Mouse (Mus musculus): Measurements from ENCODE around the gene Pgf. TPM values are rescaled to one million over a fixed set of nuclear protein-coding genes. Genes with fewer than 3 reads are reported as not detected.

Pgf gene
- polyA plus RNA-seq, 1 experiment from 2014 or later = 0.41 TPM

GRCm38 (mm10) chr12:85176846-85177523, 605 bp downstream of the Pgf start:
- no peaks in the 10 kb centered on the region for H3K27me3 ChIP-seq
- no peak for DNase-seq (ENCODE audit: low read depth, low spot score)
- in situ Hi-C loops (cut with MboI; ENCODE audit: low pct_unique_long_range_greater_than_20kb) = loop anchor here (5.0 to 25.0 kb wide), 2 partner anchors 50 to 310 kb away; no protein-coding TSS in a partner anchor
- TF ChIP-seq CTCF (IDR thresholded peaks at IDR 0.05) = no peak
- no peak for ATAC-seq
- CTCF ChIA-PET = interaction anchor here (1.2 kb wide), 1 partner anchor 9 kb away, joined by 3 read pairs; no protein-coding TSS in a partner anchor
- POLR2A ChIA-PET = no interaction called here

DNA sequence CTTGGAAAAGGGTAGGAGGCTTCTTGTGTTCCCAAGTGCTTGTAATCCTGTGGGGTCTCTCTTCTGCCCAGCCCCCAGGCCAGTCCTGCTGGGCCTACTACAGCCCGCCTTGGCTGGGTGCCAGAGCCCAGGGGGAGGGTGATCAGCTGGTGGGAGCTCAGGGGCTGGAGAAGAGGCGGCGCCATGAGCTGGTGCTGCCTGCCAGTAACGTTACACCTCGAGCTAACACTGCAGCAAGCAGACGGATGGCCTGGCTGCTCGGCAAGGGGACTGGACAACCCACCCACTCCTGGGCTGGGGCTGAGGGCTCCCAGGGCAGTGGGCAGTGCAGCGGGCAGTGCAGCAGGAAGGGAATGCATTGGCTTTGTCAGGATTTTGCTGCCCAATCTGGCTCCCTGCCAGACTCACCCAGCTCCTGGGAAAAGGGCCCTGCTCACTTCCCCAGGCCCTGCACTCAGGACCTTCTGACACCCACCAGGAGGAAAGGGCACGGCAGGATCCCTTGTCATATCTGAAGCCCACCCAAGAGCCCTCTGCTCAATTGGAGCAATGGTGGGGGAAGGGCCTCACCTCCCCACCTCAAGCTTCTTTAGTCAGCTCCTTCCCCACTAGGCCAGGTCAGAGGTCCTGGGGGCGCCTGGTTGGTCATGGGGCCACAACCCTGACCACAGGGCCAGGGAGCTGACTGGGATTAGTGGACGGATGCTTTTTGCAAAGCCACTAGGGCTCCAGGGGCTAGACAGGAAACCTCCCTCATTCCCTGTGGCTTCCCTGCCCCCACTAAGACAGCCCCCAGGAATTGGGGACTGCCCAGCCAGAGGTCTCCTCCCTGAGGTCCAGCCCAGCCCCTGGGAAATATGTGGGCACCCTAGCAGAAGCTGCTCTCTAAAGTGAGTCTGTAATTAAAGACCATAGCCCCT, 1.4 kb downstream of the Pgf start:
- ChIA-PET CTCF (interaction anchor here (1.2 kb wide), 2 partner anchors 9 to 111 kb away, joined by 3 read pairs; no protein-coding TSS in a partner anchor), POLR2A (interaction anchor here (1.1 kb wide), 1 partner anchor 44 kb away, joined by 3 read pairs; no protein-coding TSS in a partner anchor)
- ATAC-seq = no peak

DNA sequence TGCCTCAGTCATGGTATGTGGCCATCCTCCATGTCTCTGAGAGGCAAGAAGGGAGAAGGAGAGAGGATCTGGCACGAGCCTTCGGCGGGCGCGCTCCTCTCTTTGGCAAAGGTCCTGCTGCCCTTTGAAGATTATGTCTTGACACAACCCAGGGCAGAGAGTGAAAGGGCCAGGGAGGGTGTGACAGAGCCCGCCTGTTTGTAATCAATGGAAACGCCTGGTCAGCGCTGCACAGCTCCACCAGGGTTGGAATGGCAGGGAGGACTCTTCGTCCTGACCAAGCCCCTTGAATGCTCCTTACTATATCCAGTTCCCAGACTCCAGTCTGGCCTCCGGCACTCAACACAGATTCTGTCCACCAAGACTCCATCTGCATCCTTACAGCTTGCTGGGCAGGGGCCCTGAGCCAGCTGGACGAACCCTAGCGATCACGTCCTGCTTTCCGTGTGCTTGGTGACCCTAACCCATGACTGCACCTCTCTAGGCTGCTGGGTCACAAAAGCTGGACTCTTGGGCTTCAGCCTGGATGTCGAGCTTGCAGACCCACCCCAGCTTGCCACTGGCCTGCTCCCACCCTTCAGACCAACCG, 2.4 kb downstream of the Pgf start:
- ChIA-PET CTCF (interaction anchor here (0.9 to 1.2 kb wide), 3 partner anchors 30 to 112 kb away, joined by 3 read pairs; no protein-coding TSS in a partner anchor), POLR2A (no interaction called here)
- ATAC-seq = no peak

More for the DNA sequence above, 1.4 kb downstream of the Pgf start:
- in situ Hi-C loops (cut with MboI; ENCODE audit: low pct_unique_long_range_greater_than_20kb) = loop anchor here (5.0 to 25.0 kb wide), 2 partner anchors 51 to 311 kb away; no protein-coding TSS in a partner anchor
- no peak for TF ChIP-seq CTCF (IDR thresholded peaks at IDR 0.05)
- no peaks in the 10 kb centered on the region for H3K27me3 ChIP-seq
- no peak for DNase-seq (ENCODE audit: low read depth, low spot score)

DNA sequence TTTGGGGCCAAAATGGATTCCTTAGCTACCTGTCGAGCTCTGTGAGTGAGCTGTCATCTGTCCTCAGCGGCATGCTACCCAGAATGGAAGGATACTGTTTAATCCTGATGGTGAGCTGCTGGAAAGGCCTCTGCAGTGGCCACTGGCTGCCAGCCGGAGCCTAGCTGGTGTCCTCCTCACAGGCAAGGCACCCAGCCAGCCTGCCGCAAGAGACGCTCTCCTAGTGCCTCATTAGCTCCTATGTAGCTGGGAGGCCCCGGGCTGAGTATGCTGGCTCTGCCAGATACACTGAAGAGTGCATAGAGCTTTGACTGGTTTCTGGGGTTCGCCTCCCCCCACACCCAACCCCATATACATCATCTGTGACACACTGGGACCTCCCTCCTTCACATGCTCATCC, 3.6 kb downstream of the Pgf start:
- ATAC-seq = no peak
- H3K27me3 ChIP-seq = no peaks in the 10 kb centered on the region
- in situ Hi-C loops (cut with MboI; ENCODE audit: low pct_unique_long_range_greater_than_20kb) = loop anchor here (5.0 kb wide), 1 partner anchor 113 kb away; the partner anchor contains the start of genes Acyp1 and Zc2hc1c
- ChIA-PET CTCF (interaction anchor here (0.9 to 1.0 kb wide), 2 partner anchors 31 to 132 kb away, joined by 3 read pairs; no protein-coding TSS in a partner anchor), POLR2A (no interaction called here)
- TF ChIP-seq CTCF (IDR thresholded peaks at IDR 0.05) = no peak
- no peak for DNase-seq (ENCODE audit: low read depth, low spot score)

More for the DNA sequence above, 2.4 kb downstream of the Pgf start:
- no peaks in the 10 kb centered on the region for H3K27me3 ChIP-seq
- DNase-seq (ENCODE audit: low read depth, low spot score) = no peak
- no peak for TF ChIP-seq CTCF (IDR thresholded peaks at IDR 0.05)
- in situ Hi-C loops (cut with MboI; ENCODE audit: low pct_unique_long_range_greater_than_20kb) = loop anchor here (5.0 to 25.0 kb wide), 2 partner anchors 52 to 312 kb away; no protein-coding TSS in a partner anchor

DNA sequence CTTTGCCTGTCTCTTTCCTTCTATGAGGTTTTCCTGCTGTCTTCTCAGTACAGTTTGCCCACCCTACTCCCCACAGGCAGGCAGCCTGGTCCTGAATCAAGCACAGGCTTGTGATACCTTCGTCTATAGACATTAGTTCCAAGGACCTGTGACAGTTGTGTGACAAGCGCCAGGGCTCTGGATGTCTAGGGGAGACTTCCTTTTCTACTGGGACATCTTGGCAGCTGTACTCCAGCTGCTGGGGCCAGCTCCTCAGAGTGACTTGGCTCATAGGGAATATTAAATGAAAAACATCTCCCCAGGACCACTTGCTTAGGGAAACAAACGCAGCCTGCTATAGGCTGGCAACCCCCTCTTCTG, 6.7 kb downstream of the Pgf start:
- ATAC-seq = no peak
- POLR2A ChIA-PET = no interaction called here
- DNase-seq (ENCODE audit: low read depth, low spot score) = no peak
- no peak for TF ChIP-seq CTCF (IDR thresholded peaks at IDR 0.05)
- no peaks in the 10 kb centered on the region for H3K27me3 ChIP-seq
- CTCF ChIA-PET = interaction anchor here (0.8 to 2.5 kb wide), 3 partner anchors 47 to 135 kb away, joined by 3 to 18 read pairs (median 11); partner anchors contain the start of genes Acyp1 and Zc2hc1c
- in situ Hi-C loops (cut with MboI; ENCODE audit: low pct_unique_long_range_greater_than_20kb) = loop anchor here (5.0 kb wide), 1 partner anchor 116 kb away; the partner anchor contains the start of genes Acyp1 and Zc2hc1c

- no peak for TF ChIP-seq CTCF (IDR thresholded peaks at IDR 0.05)
- ChIA-PET CTCF (interaction anchor here (0.7 to 2.5 kb wide), 8 partner anchors 23 to 135 kb away, joined by 3 to 18 read pairs (median 4); partner anchors contain the start of genes Acyp1, Eif2b2 and Zc2hc1c), POLR2A (interaction anchor here (0.6 kb wide), 1 partner anchor 15 kb away, joined by 3 read pairs; no protein-coding TSS in a partner anchor)
- in situ Hi-C loops (cut with MboI; ENCODE audit: low pct_unique_long_range_greater_than_20kb) = loop anchor here (5.0 kb wide), 1 partner anchor 117 kb away; the partner anchor contains the start of genes Acyp1 and Zc2hc1c
- no peak for ATAC-seq
- DNase-seq (ENCODE audit: low read depth, low spot score) = no peak
- no peaks in the 10 kb centered on the region for H3K27me3 ChIP-seq
These were observed 7.2 kb downstream of the Pgf start for GRCm38 (mm10) chr12:85170284-85170947.

- DNase-seq (ENCODE audit: low read depth, low spot score) = no peak
- no peak for TF ChIP-seq CTCF (IDR thresholded peaks at IDR 0.05)
- no peaks in the 10 kb centered on the region for H3K27me3 ChIP-seq
- POLR2A ChIA-PET = interaction anchor here (0.6 kb wide), 1 partner anchor 16 kb away, joined by 3 read pairs; no protein-coding TSS in a partner anchor
- ATAC-seq = peak; percentile 31
- CTCF ChIA-PET = interaction anchor here (0.7 to 2.5 kb wide), 8 partner anchors 24 to 136 kb away, joined by 3 to 18 read pairs (median 4); partner anchors contain the start of genes Acyp1, Eif2b2 and Zc2hc1c
- in situ Hi-C loops (cut with MboI; ENCODE audit: low pct_unique_long_range_greater_than_20kb) = loop anchor here (5.0 kb wide), 1 partner anchor 117 kb away; the partner anchor contains the start of genes Acyp1 and Zc2hc1c
These were observed 7.7 kb downstream of the Pgf start for GRCm38 (mm10) chr12:85169877-85170276.

- no peaks in the 10 kb centered on the region for H3K27me3 ChIP-seq
- no peak for TF ChIP-seq CTCF (IDR thresholded peaks at IDR 0.05)
- ChIA-PET POLR2A (interaction anchor here (0.6 kb wide), 1 partner anchor 16 kb away, joined by 3 read pairs; no protein-coding TSS in a partner anchor), CTCF (interaction anchor here (0.7 to 2.5 kb wide), 8 partner anchors 24 to 136 kb away, joined by 3 to 18 read pairs (median 4); partner anchors contain the start of genes Acyp1, Eif2b2 and Zc2hc1c)
- peak; percentile 52 for ATAC-seq
- in situ Hi-C loops (cut with MboI; ENCODE audit: low pct_unique_long_range_greater_than_20kb) = no loop called here
- no peak for DNase-seq (ENCODE audit: low read depth, low spot score)
These were observed 8.3 kb downstream of the Pgf start for GRCm38 (mm10) chr12:85169117-85169858.
